Mouse (Mus musculus) hindbrain, embryonic 16.5 days (tissue): Measurements from ENCODE around the gene Pum2. TPM values are rescaled to one million over a fixed set of nuclear protein-coding genes. Genes with fewer than 3 reads are reported as not detected.
"Not testable (repeated sequence)": the region's sequence is repeated elsewhere in the genome, so short reads cannot be mapped to it uniquely, and the experiment has no call there.

Source experiments
- ATAC-seq: fragments of 200-750 bp; cut with Nextera tagmentation; 2 replicates; pipeline ENCODE4 v1.8.0; 2017; ENCODE audit warnings: moderate TSS enrichment, moderate library complexity
- H3K27ac ChIP-seq: fragments of 300-500 bp; sonication (generic); 2 replicates; pipeline ENCODE4 v1.5.1; 2014; ENCODE audit warnings: low read depth, mild to moderate bottlenecking, control low read depth, low read length, moderate library complexity
- H3K27me3 ChIP-seq: fragments of 300-500 bp; sonication (generic); replicated peaks from 2 replicates; pipeline ENCODE4 v1.6.1; 2014; ENCODE audit warnings: low read length; ENCODE audit not compliant: control insufficient read depth, insufficient read depth
- H3K36me3 ChIP-seq: fragments of 300-500 bp; sonication (generic); 2 replicates; pipeline ENCODE4 v1.6.1; 2014; ENCODE audit warnings: mild to moderate bottlenecking, low read length, moderate library complexity, mixed read lengths; ENCODE audit not compliant: control insufficient read depth, insufficient read depth
- H3K4me1 ChIP-seq: fragments of 300-500 bp; sonication (generic); 2 replicates; pipeline ENCODE4 v1.6.1; 2014; ENCODE audit warnings: low read depth, low read length; ENCODE audit not compliant: control insufficient read depth, insufficient read depth
- H3K4me2 ChIP-seq: fragments of 300-500 bp; sonication (generic); 2 replicates; pipeline ENCODE4 v1.6.1; 2014; ENCODE audit warnings: mild to moderate bottlenecking, low read length, control low read depth, moderate library complexity
- H3K4me3 ChIP-seq: fragments of 300-500 bp; sonication (generic); 2 replicates; pipeline ENCODE4 v1.5.1; 2014; ENCODE audit warnings: mild to moderate bottlenecking, low read length, control low read depth, moderate library complexity
- H3K9ac ChIP-seq: fragments of 300-500 bp; sonication (generic); 2 replicates; pipeline ENCODE4 v1.6.1; 2014; ENCODE audit warnings: low read depth, mild to moderate bottlenecking, control low read depth, low read length, moderate library complexity
- H3K9me3 ChIP-seq: fragments of 300-500 bp; sonication (generic); 2 replicates; pipeline ENCODE4 v1.6.1; 2014; ENCODE audit warnings: mild to moderate bottlenecking, low read length, moderate library complexity; ENCODE audit not compliant: control insufficient read depth
- WGBS: fragments of 180-500 bp; shearing (Covaris S2); extraction: QIAGEN DNeasy Blood & Tissue Kit; methylation state at CpG from one replicate; pipeline ENCODE4 v1.1.7; 2014; 5-methylcytosine and 5-hydroxymethylcytosine counted together
- polyA plus RNA-seq: library from polyadenylated mRNA; unstranded; fragments of >200 nt; fragmentation: Nextera tagmentation; extraction: Ambion mirVana; gene quantifications from 2 replicates; pipeline ENCODE4 v1.2.1, GENCODE M21; 2015

Gene Pum2
- polyA plus RNA-seq, 1 experiment from 2014 or later: 41.3 TPM

DNA sequence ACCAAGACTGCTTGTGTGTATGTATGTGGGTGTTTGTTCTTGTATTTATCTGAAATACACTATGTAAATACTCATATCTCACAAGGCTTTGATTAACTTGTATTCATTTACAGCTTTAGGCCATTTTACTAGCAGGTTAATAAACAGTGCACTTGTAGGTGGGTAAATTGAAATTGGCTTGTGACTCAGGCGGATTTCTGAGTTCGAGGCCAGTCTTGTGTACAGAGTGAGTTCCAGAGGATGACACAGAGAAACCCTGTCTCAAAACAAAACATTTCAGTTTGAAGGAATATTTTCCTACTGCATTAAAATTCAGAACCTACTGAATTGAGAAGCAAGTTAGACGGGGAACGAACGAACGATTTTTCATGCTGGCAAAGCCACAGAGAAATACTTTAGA lies 2.4 kb downstream of the Pum2 start:
- Histone ChIP-seq H3K4me2 (peak overlapping the region; percentile 44), H3K27ac (no peak overlapping the region), H3K27me3 (no peaks in the 10 kb centered on the region), H3K9me3 (no peaks in the 10 kb centered on the region), H3K9ac (no peak overlapping the region), H3K4me1 (peaks cover 16% of the 10 kb centered on the region), H3K36me3 (no peaks in the 10 kb centered on the region), H3K4me3 (no peak overlapping the region)
- WGBS: 58% methylated on average over 6 of the region's 6 CpGs
- no peak for ATAC-seq

DNA sequence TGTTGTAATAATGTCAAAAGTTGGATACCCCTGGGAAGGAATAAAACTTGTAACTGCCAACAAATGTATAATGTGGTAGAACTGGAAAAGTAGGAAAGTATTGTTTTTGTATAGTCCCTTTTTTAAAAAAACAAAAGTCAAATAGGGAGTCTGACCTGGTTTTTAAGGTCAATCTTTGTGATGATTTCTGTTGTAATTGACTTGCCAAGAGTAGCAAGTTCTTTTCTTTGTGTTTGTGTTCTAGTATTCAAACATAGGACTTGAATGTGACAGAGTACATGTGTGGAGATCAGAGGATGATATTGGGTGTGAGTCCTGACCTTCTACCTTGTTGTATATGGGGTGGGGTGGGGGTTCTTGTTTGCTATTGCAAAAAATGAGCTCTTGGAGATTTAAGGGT lies 4.0 kb downstream of the Pum2 start:
- no peaks in the 10 kb centered on the region for H3K27me3 ChIP-seq
- H3K36me3 ChIP-seq: no peaks in the 10 kb centered on the region
- no peak overlapping the region for H3K9ac ChIP-seq
- H3K4me2 ChIP-seq: no peak overlapping the region
- no peak for ATAC-seq
- no peak overlapping the region for H3K4me3 ChIP-seq
- no peaks in the 10 kb centered on the region for H3K9me3 ChIP-seq
- no peak overlapping the region for H3K27ac ChIP-seq
- peaks cover 16% of the 10 kb centered on the region for H3K4me1 ChIP-seq

DNA sequence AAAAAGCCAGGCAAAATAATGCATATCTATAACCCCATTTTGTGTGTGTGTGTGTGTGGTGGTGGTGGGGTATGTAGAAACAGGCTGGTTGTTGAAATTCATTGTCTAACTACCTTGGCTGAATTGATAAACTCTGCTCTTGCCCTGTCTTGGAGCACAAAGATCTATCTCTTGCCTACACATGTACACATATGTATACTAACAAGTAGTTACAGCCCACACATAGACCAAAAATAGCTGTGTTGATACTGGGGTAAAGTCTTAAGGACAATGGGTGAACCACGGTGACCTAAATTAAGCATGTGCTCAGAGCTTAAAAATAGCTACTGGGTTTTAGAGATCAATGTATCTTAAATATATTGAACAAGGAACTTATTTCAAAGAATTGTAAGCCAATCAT lies 10.3 kb downstream of the Pum2 start:
- 100% methylated on average over 1 of the region's 1 CpGs for WGBS
- H3K9ac ChIP-seq: no peak overlapping the region
- no peaks in the 10 kb centered on the region for H3K36me3 ChIP-seq
- H3K27me3 ChIP-seq: no peaks in the 10 kb centered on the region
- H3K4me1 ChIP-seq: no peaks in the 10 kb centered on the region
- ATAC-seq: no peak
- H3K27ac ChIP-seq: no peak overlapping the region
- H3K9me3 ChIP-seq: no peaks in the 10 kb centered on the region
- H3K4me2 ChIP-seq: no peak overlapping the region
- no peak overlapping the region for H3K4me3 ChIP-seq

DNA sequence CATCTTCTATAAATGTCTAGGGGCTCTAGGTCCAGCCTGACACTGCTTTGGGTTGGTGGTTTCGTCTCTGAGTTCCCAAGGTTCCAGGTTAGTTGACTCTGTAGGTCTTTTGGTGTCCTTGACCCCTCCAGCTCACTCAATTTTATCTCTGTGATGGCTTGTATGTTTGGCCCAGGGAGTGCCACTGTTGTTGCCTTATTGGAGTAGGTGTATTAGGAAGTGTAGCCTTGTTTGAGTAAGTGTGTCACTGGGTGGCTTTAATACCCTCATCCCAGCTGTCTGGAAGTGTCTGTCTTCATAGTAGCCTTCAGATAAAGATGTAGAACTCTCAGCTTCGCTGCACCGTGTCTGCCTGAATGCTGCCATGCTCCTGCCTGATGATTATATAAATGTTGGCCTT lies 11.1 kb downstream of the Pum2 start:
- H3K9me3 ChIP-seq: no peaks in the 10 kb centered on the region
- H3K4me2 ChIP-seq: no peak overlapping the region
- ATAC-seq: no peak
- H3K4me1 ChIP-seq: no peaks in the 10 kb centered on the region
- no peaks in the 10 kb centered on the region for H3K27me3 ChIP-seq
- no peaks in the 10 kb centered on the region for H3K36me3 ChIP-seq
- no peak overlapping the region for H3K27ac ChIP-seq
- no peak overlapping the region for H3K9ac ChIP-seq
- WGBS: 95% methylated on average over 3 of the region's 3 CpGs
- no peak overlapping the region for H3K4me3 ChIP-seq

DNA sequence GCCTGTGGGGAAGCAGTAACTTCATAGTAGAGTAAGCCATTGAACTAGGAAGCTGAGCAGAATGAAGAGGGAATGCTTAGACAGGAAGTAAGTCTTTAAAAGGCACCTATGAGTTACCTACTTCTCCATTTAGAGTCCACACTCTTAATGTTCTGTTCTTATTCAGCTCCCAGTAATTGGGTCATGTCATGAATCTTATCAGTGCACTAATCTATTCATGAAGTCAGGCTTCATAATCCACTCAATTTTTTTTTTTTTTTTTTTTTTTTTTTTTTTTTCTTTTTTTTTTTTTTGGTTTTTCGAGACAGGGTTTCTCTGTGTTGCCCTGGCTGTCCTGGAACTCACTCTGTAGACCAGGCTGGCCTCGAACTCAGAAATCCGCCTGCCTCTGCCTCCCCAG lies 15.9 kb downstream of the Pum2 start:
- not testable (repeated sequence) for ATAC-seq, H3K4me1 ChIP-seq, H3K9ac ChIP-seq, H3K36me3 ChIP-seq, H3K9me3 ChIP-seq, H3K27me3 ChIP-seq, H3K4me2 ChIP-seq, H3K27ac ChIP-seq, H3K4me3 ChIP-seq
- 89% methylated on average over 3 of the region's 3 CpGs for WGBS

DNA sequence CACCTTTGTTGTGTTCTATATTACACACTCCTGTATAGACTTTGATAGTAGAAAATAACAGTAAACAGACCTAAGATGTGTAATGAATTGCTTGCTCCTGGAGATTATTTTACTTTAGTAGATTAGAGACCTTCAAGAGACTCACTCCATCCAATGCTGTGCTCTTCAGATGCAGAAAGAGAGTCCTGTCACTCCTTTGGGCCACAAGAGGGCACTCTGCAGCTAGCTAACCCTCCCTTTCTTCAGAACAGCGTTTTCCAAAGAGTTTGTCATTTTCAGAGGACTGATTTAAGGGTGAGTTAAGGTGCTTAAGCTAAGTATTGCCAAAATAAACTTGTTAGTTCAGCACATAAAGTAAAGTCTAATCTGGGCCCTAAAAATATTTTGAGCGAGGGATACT lies 25.0 kb downstream of the Pum2 start:
- WGBS: 69% methylated on average over 2 of the region's 2 CpGs
- Histone ChIP-seq H3K9ac (no peak overlapping the region), H3K27ac (no peak overlapping the region), H3K4me2 (no peak overlapping the region), H3K36me3 (no peaks in the 10 kb centered on the region), H3K4me1 (no peaks in the 10 kb centered on the region), H3K4me3 (no peak overlapping the region), H3K9me3 (no peaks in the 10 kb centered on the region), H3K27me3 (no peaks in the 10 kb centered on the region)
- ATAC-seq: peak; percentile 54; the same call in 1 of the 2 replicates

DNA sequence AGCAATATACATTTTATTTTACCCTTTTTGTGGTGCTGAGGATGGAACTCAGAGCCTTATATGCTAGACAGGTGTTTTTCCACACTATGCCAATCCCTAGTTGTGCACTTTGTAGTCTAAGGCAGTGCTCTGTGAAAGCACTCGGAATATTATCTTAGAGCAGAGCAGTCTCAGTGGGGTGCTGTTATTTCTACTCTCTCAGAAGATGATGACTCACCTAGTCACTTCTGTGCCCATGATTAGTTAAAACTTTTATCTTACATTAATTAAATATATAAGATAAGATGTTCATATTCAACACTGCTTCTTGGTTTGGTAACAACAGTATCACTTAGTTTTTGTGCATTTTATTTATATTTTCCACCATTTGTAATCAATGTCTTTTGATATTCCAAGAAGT lies 30.1 kb downstream of the Pum2 start:
- Histone ChIP-seq H3K4me3 (no peak overlapping the region), H3K9ac (no peak overlapping the region), H3K36me3 (no peaks in the 10 kb centered on the region), H3K27ac (no peak overlapping the region), H3K4me1 (no peaks in the 10 kb centered on the region), H3K27me3 (no peaks in the 10 kb centered on the region), H3K9me3 (no peaks in the 10 kb centered on the region), H3K4me2 (no peak overlapping the region)
- WGBS: 56% methylated on average over 1 of the region's 1 CpGs
- ATAC-seq: no peak

DNA sequence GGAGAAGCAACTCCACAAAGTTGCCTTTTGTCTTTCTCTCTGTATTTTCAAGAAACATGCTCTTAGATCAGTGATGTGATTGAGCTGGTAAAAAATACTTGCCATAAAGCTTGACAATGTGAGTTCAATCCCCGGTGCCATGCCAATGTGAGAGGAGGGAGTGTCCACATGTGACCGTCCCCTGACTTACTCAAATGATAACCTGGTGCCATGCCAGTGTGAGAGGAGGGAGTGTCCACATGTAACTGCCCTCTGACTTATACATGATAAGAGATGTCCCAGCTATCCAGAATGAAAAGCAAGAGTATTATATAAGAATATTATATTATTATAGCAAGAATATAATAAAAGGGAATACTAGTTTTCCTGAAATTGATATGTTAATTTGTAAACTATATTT lies 34.9 kb downstream of the Pum2 start:
- H3K9ac ChIP-seq: no peak overlapping the region
- H3K4me3 ChIP-seq: no peak overlapping the region
- no peak overlapping the region for H3K27ac ChIP-seq
- ATAC-seq: no peak
- no peak overlapping the region for H3K4me2 ChIP-seq
- WGBS: 96% methylated on average over 2 of the region's 2 CpGs
- H3K4me1 ChIP-seq: no peaks in the 10 kb centered on the region
- no peaks in the 10 kb centered on the region for H3K27me3 ChIP-seq
- no peaks in the 10 kb centered on the region for H3K9me3 ChIP-seq
- H3K36me3 ChIP-seq: peaks cover 4% of the 10 kb centered on the region

DNA sequence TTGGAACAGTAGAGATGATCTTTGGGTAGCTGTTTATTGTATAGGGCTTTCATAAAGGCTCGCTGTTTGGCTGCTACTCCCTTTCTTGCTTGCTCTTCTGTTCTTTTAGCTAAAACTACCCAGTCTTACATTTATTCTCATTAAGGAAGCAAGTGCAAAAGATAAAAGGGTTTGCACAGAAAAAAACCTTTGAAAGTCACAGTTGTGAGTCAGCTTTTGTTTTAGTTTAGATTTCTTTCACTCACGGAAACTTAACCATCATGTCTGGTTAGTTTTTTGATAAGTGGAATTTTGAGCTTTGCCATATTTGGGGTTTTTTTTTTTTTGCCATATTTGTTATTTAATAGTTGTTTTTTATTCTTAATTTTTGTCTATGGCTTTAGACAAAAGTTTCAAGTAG lies 38.7 kb downstream of the Pum2 start:
- no peaks in the 10 kb centered on the region for H3K4me1 ChIP-seq
- no peaks in the 10 kb centered on the region for H3K27me3 ChIP-seq
- H3K9me3 ChIP-seq: no peaks in the 10 kb centered on the region
- H3K4me3 ChIP-seq: no peak overlapping the region
- H3K9ac ChIP-seq: no peak overlapping the region
- whole genome bisulfite sequencing: 81% methylated on average over 2 of the region's 2 CpGs
- no peak overlapping the region for H3K4me2 ChIP-seq
- no peak for ATAC-seq
- no peak overlapping the region for H3K27ac ChIP-seq
- peaks cover 6% of the 10 kb centered on the region for H3K36me3 ChIP-seq

DNA sequence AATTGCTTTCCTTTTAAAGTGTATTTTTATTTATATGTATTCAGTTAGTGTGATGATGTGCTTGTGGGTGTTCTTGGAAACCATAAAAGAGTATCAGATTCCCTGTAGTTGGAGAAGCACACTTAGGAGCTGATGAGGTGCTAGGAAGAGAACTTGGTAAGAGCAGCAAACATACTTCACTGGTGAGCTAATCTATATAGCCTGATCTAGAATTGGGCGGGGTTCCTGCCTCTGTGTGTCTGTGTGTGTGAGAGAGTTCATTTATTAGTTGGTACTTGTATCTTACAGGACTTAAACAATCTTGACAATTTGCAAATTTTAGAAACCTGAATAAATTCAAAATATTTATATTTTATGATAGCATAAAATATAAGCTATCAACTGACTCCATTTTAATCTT lies 42.2 kb downstream of the Pum2 start:
- 94% methylated on average over 1 of the region's 1 CpGs for WGBS
- no peak overlapping the region for H3K4me2 ChIP-seq
- no peaks in the 10 kb centered on the region for H3K4me1 ChIP-seq
- no peak overlapping the region for H3K4me3 ChIP-seq
- no peaks in the 10 kb centered on the region for H3K27me3 ChIP-seq
- peaks cover 2% of the 10 kb centered on the region; the same call in 1 of the 2 replicates for H3K36me3 ChIP-seq
- no peak for ATAC-seq
- no peak overlapping the region for H3K9ac ChIP-seq
- no peak overlapping the region for H3K27ac ChIP-seq
- H3K9me3 ChIP-seq: no peaks in the 10 kb centered on the region
